Mouse (Mus musculus) layer of hippocampus, adult 9-11 months (tissue): ENCODE data around the gene 4930470P17Rik.

ENCODE experiments used
- DNase-seq: peaks from one replicate; pipeline ENCODE4 v3.0.0; 2022

Gene 4930470P17Rik

DNA sequence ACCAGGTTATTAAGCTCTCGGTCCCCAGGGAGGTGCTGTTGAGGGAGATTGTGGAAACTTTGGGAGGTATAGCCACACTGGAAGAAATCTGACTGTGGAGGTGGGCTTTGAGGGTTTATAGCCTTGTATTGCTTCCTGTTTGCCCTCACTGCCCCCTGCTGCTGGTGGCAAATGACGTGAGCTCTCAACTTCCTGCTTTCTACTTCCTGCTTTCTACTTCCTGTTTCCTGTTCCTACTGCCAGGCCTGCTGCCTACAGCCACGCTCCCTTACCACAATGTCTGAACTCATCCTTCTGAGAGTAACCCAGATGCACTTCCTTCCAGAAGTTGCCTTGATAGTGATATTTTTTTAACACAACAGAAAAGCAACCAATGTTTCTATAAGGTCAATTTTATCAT lies 24.3 kb downstream of the 4930470P17Rik start:
- no peak for DNase-seq

DNA sequence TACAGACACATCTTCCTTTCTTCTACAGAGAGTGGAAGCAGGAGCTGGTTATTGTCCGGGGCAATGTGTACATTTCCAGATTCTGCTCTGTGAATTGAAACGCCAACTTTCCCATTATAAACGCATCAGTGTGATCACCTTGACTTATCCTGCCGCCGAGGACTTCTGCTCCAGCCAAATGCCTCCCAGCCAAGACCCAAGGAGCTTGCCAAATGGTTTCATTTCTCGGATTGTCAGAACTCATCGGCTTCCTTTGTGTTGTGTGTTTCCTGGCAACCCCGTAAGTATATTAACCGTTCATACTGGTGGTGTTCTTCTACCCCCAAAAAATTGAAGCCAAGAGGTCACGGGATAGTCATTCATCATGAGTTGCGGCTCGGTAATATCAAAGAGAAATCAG lies 25.7 kb downstream of the 4930470P17Rik start:
- DNase-seq = no peak

DNA sequence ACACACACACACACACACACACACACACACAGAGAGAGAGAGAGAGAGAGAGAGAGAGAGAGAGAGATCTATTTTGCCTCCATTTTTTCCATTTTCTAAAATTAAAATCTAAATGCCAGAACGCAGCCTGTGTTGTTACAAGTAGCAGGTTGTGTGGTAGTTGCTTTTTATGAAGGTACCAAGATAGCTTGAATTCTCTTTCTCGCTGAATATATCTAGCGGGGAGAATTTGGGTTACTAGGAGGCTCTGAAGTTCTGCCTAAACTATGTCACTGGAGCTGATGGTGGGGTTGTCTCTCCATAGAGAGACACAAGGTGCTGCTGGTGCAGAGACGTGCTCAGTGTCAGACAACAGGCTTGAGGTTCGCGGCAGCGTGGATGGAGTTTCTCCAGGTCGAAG lies 36.8 kb downstream of the 4930470P17Rik start:
- no peak for DNase-seq

DNA sequence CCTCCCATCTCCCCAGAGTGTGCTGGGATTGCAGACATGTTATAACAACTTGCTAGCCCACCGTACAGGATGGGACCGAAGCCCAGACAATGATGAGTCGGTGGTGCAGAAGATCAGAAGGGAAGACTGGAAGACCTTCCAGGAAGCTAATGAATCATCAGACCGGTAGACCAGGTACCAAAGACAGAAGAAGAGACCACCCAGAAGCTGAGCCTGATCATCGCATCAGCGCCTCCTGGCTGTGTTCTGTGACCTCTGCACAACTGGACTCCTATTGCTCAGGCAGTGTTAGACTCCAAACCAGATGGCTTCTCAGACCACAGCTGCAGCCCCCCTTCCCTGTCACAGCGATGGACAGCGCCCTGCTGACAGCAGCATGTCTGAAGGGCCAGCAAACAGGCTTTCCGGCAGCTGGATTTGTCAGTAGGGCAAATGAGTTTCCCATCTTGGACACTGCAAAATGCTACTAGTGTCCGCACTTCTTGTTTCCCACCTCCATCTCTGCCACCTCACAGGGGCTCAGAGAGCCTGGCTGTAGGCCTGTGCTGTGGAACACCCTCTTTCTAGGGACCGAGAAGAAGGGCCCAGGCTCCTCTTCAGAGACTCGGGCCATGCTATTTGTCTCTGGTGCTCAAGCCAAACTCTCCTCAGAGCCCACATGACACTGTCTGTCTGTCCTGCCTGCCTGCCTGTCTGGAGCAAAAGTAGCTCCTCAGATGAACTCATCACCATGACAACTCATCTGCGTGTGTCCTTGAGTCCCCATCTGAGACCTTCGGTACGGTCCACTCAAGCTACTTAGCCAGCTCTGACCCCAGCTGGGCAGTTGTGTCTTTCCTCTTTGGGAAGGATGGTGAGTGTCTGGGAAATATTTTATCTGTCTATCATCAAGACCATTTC lies 37.6 kb downstream of the 4930470P17Rik start:
- DNase-seq = no peak

DNA sequence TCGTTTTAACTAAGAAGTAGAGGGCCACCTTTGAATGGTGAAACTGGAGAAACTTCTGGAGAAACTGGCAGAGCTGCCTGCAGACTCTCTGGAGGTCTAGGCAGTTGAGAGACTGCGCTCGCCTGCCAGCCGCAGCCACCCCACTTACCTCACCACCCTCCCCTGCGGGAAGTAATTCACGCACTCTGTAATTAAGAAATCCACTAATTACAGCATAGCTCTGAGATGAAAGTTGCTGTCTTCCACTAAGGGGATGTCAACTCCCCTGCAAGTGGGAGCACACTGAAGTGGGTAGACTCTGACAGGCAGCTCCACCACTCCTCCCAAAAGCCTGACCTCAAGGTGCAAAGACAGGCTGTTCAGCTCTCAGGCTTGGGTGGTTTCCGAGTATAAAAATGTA lies 49.7 kb downstream of the 4930470P17Rik start:
- DNase-seq = no peak

DNA sequence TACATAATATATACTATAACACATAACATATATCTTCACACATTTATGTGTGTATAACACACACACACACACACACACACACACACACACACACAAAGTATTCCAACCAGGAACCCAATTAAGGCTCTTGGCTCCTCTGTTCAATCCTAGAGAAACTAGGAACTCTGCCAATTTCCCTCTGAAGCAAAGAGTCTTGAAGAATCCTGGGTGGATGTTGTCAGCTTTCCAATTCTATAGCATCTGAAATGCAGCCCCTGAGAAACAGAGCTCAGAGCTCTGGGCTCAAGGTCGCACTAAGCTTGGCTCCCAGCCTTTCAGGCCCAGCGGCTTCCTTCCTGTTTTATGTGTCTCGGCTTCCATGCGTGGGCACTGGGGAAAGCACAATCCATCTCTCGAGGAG lies 51.6 kb downstream of the 4930470P17Rik start:
- peak; percentile 10 for DNase-seq

DNA sequence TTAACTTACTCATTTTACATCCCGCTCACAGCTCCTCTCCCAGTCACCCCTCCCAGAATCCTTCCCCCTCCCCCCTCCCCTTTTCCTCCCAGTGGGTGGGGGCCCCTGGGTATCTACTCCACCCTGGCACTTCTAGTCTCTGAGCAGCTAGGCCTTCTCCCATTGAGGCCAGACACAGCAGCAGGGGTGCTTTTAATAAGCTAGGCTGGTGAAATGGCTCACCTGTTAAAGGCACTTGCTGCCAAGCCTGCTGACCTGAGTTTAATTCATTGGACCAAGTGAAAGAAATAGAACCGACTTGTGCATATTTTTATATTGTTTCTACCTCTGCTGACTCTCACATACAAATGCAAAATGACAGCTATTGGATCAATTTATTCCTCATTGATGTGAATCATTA lies 52.7 kb downstream of the 4930470P17Rik start:
- DNase-seq = no peak

DNA sequence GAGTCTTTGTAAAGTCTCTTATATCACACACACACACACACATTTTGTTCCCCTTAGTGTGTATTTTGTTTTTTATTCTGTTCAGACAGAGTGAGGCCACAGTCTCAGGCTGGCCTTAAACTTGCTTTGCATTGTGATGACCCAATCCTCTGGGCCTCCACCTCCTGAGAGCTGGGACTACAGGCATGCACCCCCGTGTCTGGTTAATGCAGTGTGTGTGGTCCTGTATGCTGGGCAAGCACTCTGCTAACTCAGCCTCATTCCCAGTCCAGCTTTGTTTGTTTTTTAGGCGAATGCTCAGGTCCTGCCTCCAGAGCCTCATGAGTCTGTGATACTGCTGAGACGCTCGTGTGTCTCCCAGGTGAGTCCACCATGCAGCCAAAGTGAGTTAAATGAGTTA lies 53.8 kb downstream of the 4930470P17Rik start:
- no peak for DNase-seq

DNA sequence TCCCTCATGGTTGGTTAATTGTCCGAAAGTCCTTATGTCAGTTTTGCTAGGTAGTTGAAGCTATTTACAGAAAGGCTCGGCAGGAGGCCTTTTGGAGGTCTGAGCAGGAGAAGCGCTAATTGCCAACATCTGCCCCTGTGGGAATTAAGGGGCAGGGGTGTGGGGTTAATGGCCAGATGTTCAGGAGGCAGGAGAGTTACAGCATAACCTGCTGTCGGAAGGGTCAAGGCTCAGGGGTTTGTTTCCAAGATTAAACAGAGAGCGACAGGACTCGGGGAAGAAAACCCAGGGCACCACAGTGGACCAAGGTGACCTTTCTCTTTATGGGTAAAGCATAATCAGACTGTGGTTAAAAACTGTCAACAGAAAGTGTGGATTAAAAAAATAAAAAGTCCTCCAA lies 54.3 kb downstream of the 4930470P17Rik start:
- DNase-seq = no peak

DNA sequence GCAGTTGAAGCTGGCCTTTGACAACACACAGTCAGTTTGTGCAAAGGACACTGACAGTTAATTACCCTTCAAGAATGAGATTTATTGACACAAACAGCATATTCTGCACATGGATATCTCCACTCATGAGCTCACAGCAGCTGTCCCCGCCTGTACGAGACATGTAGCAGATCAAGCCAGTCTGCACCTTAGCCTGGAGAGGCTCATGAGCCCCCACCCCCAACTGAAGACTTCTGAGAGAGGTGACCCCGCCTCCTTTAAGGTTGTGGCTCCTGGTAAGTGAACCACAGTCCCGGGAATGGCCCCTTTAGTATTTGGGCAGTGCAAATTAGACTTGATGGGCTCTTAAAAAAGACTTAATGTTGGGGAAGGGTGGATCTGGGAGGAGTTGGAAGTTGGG lies 56.1 kb downstream of the 4930470P17Rik start:
- DNase-seq = no peak

DNA sequence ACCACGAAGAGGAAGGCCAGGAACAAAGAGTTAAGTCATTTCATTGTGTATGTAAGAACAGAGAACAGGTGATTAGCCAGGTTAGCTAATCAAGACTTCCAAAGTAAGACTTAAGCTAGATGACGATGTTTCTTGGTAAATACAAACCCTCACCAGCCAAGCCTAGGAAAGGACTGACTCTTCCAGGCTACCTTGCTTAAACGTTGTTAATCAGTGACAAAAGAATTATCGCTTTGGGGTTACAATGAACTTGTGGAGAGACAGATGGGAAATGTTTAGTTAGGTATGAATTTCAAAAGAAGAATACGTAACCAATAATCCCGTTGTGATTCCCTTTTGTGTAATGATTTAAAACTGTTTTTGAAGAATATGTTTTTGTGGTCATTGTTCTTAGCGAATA lies 56.9 kb downstream of the 4930470P17Rik start:
- no peak for DNase-seq

DNA sequence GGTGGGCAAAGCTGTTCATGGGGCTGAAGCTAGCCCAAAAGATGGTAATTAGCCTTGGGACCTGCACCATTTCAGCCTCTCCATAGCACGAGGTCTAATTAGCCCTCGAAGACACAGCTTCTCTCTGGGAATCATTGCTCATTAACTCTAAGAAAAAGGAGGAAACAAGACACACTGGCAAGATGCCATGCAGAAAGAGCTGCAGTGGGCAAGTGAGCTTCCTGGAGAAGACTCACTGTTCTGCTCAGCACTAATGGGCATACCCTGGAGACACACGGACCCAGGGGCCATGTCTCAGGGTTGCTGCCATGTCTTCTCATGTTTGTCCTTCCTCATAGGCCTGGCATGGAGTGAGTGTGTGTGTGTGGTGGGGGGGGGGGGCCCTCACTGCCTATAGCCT lies 57.7 kb downstream of the 4930470P17Rik start:
- DNase-seq = no peak

DNA sequence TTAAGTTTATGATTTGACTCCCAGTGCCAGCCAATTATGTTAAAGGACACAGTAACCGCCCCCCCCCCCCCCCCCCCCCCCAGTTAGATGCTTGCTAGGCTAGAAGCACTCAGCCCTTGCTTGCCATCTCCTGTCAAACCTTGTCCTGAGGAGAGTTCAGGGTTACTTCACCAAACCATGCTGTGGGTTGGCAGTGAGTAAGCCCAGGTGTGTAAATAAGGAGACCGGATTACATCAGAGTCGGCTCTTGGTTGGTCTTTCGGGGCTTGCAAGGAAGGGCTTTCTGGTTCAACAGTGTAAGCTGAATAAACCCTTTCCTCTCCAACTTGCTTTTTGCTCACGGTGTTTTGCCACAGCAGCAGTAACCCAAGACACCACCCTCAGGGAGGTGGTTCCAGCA lies 58.2 kb downstream of the 4930470P17Rik start:
- no peak for DNase-seq

DNA sequence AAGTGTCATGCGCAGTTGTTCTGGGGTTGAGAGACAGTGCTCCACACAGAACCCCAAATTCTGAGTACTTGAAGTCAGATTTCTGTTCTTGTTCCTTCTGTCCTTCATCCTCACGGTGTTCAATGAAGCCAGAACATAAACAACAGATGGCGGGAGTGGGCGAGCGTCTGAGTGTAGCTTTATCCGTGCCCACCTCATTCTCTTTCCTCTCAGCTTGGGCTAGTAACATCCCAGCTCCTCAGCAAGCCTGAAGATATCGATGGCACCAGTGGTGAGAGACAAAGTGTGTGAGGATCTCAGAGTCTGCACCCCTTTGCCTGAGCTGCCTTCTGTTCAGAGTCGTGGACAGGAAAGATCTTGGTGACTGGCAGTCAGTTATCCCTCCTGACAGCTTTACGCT lies 62.6 kb downstream of the 4930470P17Rik start:
- DNase-seq = peak; percentile 64

DNA sequence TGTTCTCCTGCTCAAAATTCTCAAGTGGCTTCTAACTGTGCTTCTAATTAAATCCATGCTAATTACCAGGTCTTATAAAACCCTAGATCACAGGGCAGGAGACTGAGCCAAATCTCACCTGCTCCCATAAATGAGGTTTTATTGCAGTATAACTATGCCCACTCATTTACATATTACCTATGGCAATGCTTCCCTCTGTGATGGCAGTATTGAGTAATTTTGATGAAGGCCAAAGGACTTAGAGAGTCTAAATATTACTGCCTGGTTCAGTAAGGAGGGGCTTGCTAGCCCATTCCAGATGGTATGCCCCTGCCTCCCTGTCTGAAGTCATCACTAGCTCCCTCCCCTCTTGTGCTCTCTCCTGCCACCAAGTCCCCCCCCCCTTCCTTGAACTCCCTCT lies 66.0 kb downstream of the 4930470P17Rik start:
- no peak for DNase-seq

DNA sequence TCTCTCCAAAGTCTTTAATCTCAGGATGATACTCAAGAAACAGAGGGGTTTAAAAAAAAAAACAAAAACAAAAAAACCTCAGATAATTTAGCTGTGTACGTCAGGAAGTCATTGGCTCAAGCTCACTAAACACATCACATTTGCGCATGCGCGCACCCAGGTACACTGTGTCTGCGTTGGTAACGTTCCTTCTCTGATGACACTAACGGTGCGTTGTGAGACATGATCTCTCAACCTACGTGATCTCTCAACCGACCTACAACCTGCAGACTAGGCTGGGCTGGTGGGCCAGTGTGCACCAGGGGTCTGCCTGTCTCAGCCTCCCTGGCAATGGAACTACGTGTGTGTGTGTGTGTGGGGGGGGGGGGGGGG lies 67.0 kb downstream of the 4930470P17Rik start:
- DNase-seq = no peak

DNA sequence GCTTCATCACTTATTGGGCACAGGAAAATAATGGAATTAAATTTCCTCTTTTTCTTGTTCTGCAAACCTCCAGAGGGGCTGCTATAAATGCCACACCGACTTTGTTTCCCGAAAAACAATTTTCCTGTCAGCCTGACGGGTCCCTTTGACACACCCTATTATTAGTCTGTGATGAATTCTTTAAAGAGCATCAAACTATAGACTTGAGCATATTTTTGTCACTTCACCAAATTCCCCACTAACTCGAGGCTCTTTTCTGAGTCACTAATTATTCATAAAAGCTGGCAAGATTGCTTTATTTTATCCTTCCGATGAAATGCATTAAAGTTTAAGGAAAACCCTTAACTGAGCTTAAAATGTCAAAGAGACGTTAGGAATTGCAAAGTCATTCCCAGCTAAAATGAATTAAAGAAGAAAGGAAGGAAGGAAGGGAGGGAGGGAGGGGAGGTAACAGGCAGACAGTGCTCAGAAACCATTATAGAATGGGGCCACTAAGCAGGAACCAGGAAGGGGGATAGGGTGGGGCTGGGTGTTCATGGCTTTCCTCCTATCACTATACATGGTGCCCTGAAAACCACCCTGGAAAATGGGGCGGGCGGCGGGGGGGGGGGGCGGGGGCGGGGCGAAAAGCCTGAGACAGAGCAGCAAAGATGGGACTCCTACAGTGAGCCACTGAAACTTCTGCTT lies 67.6 kb downstream of the 4930470P17Rik start:
- no peak for DNase-seq

DNA sequence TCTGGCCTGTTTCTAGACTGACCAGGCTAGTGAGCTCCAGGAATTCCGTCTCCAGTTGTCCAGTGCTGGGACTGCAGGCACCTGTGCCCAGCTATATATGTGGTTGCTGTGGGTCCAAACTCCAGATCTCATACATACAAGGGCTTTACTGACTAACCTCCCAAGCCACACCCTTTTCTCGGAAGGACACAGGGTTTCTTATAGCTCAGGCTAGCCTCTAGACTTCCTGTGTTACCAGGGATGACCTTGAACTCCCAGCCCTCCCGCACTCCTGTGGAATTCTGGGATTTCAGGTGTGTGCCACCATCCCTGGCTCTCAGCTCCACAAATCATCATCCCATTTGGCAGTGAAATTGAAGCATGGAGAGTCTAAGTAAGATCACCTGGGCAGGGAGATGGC lies 71.6 kb downstream of the 4930470P17Rik start:
- no peak for DNase-seq

DNA sequence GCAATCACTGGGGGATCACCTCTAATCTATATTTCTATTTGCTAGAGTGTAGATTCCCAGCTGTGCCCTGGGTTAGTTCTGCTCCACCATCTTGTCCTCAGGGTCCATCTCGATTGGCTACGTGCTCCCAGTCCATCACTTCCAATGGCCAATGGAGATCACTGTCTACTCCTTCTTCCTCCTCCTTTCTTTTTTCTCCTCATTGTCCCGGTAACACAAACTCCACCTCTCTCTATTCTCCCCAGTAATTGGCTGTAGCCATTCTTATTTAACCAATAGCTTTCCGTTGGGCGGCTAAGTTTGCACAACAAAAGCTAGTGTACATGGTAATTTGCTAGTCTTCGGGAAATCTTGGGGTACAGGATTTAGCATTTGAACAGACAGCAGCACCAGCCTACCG lies 72.1 kb downstream of the 4930470P17Rik start:
- DNase-seq = no peak
